Mouse (Mus musculus): ENCODE results near the gene Bola2. TPM values are rescaled to one million over a fixed set of nuclear protein-coding genes. Genes with fewer than 3 reads are reported as not detected.
"Not testable (repeated sequence)": the region's sequence is repeated elsewhere in the genome, so short reads cannot be mapped to it uniquely, and the experiment has no call there.

The Bola2 gene
- total RNA-seq, 2 experiments from 2014 or later: 85.8 to 109 TPM

- intact Hi-C loops (cut with DNase I): loop anchor here (5.0 kb wide), 3 partner anchors 59 to 94 kb away; partner anchors contain the start of genes Fam57b and Ypel3
- DNase-seq (ENCODE audit: low spot score in 2 of 2): no peak
Observed at GRCm38 (mm10) chr7:126703757-126704077, 8.5 kb downstream of the Bola2 start.

GRCm38 (mm10) chr7:126704121-126704980, 9.2 kb downstream of the Bola2 start:
- intact Hi-C loops (cut with DNase I): loop anchor here (5.0 kb wide), 3 partner anchors 58 to 93 kb away; partner anchors contain the start of genes Fam57b and Ypel3
- peak; percentile 89 to 93 for DNase-seq (ENCODE audit: low spot score in 2 of 2)

- no peak for DNase-seq (ENCODE audit: low spot score in 2 of 2)
- intact Hi-C loops (cut with DNase I): loop anchor here (5.0 kb wide), 1 partner anchor 35 kb away; no protein-coding TSS in a partner anchor
Observed at GRCm38 (mm10) chr7:126707442-126708174, 12.4 kb downstream of the Bola2 start, which contains the start of gene Coro1a. TSS of gene Coro1a (minus strand) at chr7:126707787.

- no peak for DNase-seq (ENCODE audit: low spot score in 2 of 2)
- intact Hi-C loops (cut with DNase I): loop anchor here (5.0 kb wide), 1 partner anchor 34 kb away; no protein-coding TSS in a partner anchor
Observed at GRCm38 (mm10) chr7:126708175-126708952, 13.2 kb downstream of the Bola2 start.

GRCm38 (mm10) chr7:126710266-126710665, 15.1 kb downstream of the Bola2 start:
- no peak for DNase-seq (ENCODE audit: low spot score in 2 of 2)
- intact Hi-C loops (cut with DNase I): no loop called here

- intact Hi-C loops (cut with DNase I): no loop called here
- DNase-seq (ENCODE audit: low spot score in 2 of 2): no peak
Observed at GRCm38 (mm10) chr7:126711910-126712309, 16.7 kb downstream of the Bola2 start.

- no peak for DNase-seq (ENCODE audit: low spot score in 2 of 2)
- intact Hi-C loops (cut with DNase I): no loop called here
Observed at GRCm38 (mm10) chr7:126715679-126716078, 20.5 kb downstream of the Bola2 start.

GRCm38 (mm10) chr7:126717566-126717965, 22.4 kb downstream of the Bola2 start:
- intact Hi-C loops (cut with DNase I): no loop called here
- DNase-seq (ENCODE audit: low spot score in 2 of 2): no peak

GRCm38 (mm10) chr7:126718787-126719337, 23.7 kb downstream of the Bola2 start:
- DNase-seq (ENCODE audit: low spot score in 2 of 2): no peak
- intact Hi-C loops (cut with DNase I): no loop called here

- intact Hi-C loops (cut with DNase I): no loop called here
- no peak for DNase-seq (ENCODE audit: low spot score in 2 of 2)
Observed at GRCm38 (mm10) chr7:126721635-126722034, 26.4 kb downstream of the Bola2 start.

- no peak for DNase-seq (ENCODE audit: low spot score in 2 of 2)
- intact Hi-C loops (cut with DNase I): no loop called here
Observed at GRCm38 (mm10) chr7:126725077-126725476, 29.9 kb downstream of the Bola2 start.

GRCm38 (mm10) chr7:126725667-126726066, 30.5 kb downstream of the Bola2 start:
- intact Hi-C loops (cut with DNase I): no loop called here
- no peak for DNase-seq (ENCODE audit: low spot score in 2 of 2)

GRCm38 (mm10) chr7:126730256-126730789, 35.1 kb downstream of the Bola2 start:
- intact Hi-C loops (cut with DNase I); DNase-seq (ENCODE audit: low spot score in 2 of 2): not testable (repeated sequence)

GRCm38 (mm10) chr7:126736122-126736521, 40.9 kb downstream of the Bola2 start:
- intact Hi-C loops (cut with DNase I): no loop called here
- DNase-seq (ENCODE audit: low spot score in 2 of 2): no peak

GRCm38 (mm10) chr7:126739551-126739950, 44.4 kb downstream of the Bola2 start:
- DNase-seq (ENCODE audit: low spot score in 2 of 2): peak; percentile 74 to 83
- intact Hi-C loops (cut with DNase I): no loop called here

- DNase-seq (ENCODE audit: low spot score in 2 of 2): no peak
- intact Hi-C loops (cut with DNase I): loop anchor here (5.0 kb wide), 1 partner anchor 33 kb away; the partner anchor contains the start of gene Coro1a
Observed at GRCm38 (mm10) chr7:126740132-126740735, 45.0 kb downstream of the Bola2 start.

- intact Hi-C loops (cut with DNase I): loop anchor here (5.0 kb wide), 1 partner anchor 34 kb away; the partner anchor contains the start of gene Coro1a
Observed at GRCm38 (mm10) chr7:126740977-126741376, 45.8 kb downstream of the Bola2 start.

GRCm38 (mm10) chr7:126741452-126741851, 46.3 kb downstream of the Bola2 start:
- no peak for DNase-seq (ENCODE audit: low spot score in 2 of 2)
- intact Hi-C loops (cut with DNase I): loop anchor here (5.0 kb wide), 1 partner anchor 34 kb away; the partner anchor contains the start of gene Coro1a

More at GRCm38 (mm10) chr7:126740977-126741376, 45.8 kb downstream of the Bola2 start:
- no peak for DNase-seq (ENCODE audit: low spot score in 2 of 2)

Data from left cerebral cortex, postnatal 36 days (tissue).